Mouse (Mus musculus) skeletal muscle tissue, postnatal 0 days (tissue): ENCODE data around the gene Duxbl2. TPM values are rescaled to one million over a fixed set of nuclear protein-coding genes. Genes with fewer than 3 reads are reported as not detected.

ENCODE experiments used
- polyA plus RNA-seq: library from polyadenylated mRNA; unstranded; fragments of >200 nt; fragmentation: Nextera tagmentation; extraction: Ambion mirVana; gene quantifications from 2 replicates; pipeline ENCODE4 v1.2.1, GENCODE M21; 2015

Duxbl2 gene
- polyA plus RNA-seq: 0.94 TPM in 1 of 2 replicates, not detected in the other

DNA sequence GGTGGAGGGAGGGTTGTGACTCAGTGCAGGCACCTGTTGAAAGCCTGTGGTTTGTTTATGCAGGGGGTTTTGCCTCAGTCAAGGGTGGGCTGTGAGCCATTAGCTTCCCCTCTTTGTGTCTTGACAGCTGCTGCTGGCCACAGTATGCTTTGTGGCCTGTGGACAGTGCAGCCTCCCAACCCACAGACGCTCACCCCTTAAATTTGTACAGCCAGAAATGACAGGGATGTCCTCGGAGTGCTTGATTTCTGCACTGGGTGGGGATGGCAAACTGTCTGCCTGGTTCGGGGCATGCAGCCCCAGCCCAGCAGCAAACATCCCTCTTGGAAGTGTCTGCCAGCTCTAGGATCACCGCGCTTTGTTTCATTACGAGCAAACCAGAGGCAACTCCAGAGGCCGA, at the start of gene Duxbl2:
Gene Duxbl2 (plus strand): TSS at position 200 of the 400 bp plus-strand sequence.

DNA sequence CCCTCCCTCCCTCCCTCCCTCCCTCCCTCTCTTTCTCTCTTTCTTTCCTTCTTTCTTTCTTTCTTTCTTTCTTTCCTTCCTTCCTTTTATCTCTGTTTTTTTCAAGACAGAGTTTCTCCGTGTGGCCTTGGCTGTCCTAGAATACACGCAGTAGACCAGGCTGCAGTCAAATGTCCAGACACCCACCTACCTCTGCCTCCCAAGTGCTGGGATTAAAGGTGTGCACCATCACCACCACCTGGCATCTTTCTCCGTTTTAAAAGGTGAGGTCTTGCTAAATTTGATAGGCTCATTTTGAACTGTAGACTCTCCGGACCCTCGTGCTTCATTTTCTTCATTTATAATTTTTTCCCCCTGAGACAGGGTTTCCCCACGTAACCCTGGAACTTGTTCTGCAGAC, 36.9 kb upstream of the Duxbl2 start, which contains the start of gene Cphx2:
Gene Cphx2 (plus strand): TSS at position 301 of the 400 bp plus-strand sequence.

GRCm38 (mm10) chr14:26081997-26082396, 36.2 kb upstream of the Duxbl2 start, which contains the start of gene Cphx3:
TSS of gene Cphx3 (plus strand) at chr14:26082297.

Other genes starting within 250 kb of the Duxbl2 start
- gene Plac9a, start 215.2 kb upstream of the Duxbl2 start, polyA plus RNA-seq: 2.8 and 3.4 TPM in 2 replicates
- 1.3 and 1.6 TPM in 2 replicates for gene Tmem254a, start 190.7 kb upstream of the Duxbl2 start, polyA plus RNA-seq
- 0.15 TPM in 1 of 2 replicates, not detected in the other for gene Cphx1, start 180.0 kb upstream of the Duxbl2 start, polyA plus RNA-seq
- 0.69 and 1.1 TPM in 2 replicates for gene Duxbl1, start 139.8 kb upstream of the Duxbl2 start, polyA plus RNA-seq
- gene Gm9780, start 75.6 kb upstream of the Duxbl2 start, polyA plus RNA-seq: 85.2 and 92.5 TPM in 2 replicates
- 20.6 and 23.9 TPM in 2 replicates for gene Tmem254c, start 51.0 kb upstream of the Duxbl2 start, polyA plus RNA-seq
- not detected in 2 replicates for gene Cphx2, start 36.8 kb upstream of the Duxbl2 start, polyA plus RNA-seq
- not detected in 2 replicates for gene Cphx3, start 36.1 kb upstream of the Duxbl2 start, polyA plus RNA-seq
- gene Plac9b, start 64.1 kb downstream of the Duxbl2 start, polyA plus RNA-seq: 81.8 and 114 TPM in 2 replicates
- gene Tmem254b, start 88.7 kb downstream of the Duxbl2 start, polyA plus RNA-seq: 12.2 and 17.6 TPM in 2 replicates
- gene Duxbl3, start 139.6 kb downstream of the Duxbl2 start, polyA plus RNA-seq: 1.4 and 1.9 TPM in 2 replicates